Mouse (Mus musculus): ENCODE measurements around the gene Shisa5. TPM values are rescaled to one million over a fixed set of nuclear protein-coding genes. Genes with fewer than 3 reads are reported as not detected.
A peak's percentile ranks its signal among the peaks of the same experiment; 100 is the strongest.

The Shisa5 gene
- total RNA-seq (2021) = 10 to 100 TPM; 56.5 to 58.4 TPM
- long read RNA-seq, experiment 1, transcript Shisa5-203 (4 exons, 1,038 nt) = major isoform, 27 of 33 reads
- long read RNA-seq, experiment 1, partial matches to known transcripts = 0 of 33 reads
- long read RNA-seq, experiment 1, other reads (novel, unspliced or antisense) = 1 of 33 reads
- long read RNA-seq, experiment 2, transcript Shisa5-201 (6 exons, 1,834 nt) = minor isoform, 20 of 70 reads
- long read RNA-seq, experiment 2, transcript Shisa5-203 (4 exons, 1,038 nt) = major isoform, 41 of 70 reads
- long read RNA-seq, experiment 2, partial matches to known transcripts = 4 of 70 reads
- long read RNA-seq, experiment 2, other reads (novel, unspliced or antisense) = 1 of 70 reads

DNA sequence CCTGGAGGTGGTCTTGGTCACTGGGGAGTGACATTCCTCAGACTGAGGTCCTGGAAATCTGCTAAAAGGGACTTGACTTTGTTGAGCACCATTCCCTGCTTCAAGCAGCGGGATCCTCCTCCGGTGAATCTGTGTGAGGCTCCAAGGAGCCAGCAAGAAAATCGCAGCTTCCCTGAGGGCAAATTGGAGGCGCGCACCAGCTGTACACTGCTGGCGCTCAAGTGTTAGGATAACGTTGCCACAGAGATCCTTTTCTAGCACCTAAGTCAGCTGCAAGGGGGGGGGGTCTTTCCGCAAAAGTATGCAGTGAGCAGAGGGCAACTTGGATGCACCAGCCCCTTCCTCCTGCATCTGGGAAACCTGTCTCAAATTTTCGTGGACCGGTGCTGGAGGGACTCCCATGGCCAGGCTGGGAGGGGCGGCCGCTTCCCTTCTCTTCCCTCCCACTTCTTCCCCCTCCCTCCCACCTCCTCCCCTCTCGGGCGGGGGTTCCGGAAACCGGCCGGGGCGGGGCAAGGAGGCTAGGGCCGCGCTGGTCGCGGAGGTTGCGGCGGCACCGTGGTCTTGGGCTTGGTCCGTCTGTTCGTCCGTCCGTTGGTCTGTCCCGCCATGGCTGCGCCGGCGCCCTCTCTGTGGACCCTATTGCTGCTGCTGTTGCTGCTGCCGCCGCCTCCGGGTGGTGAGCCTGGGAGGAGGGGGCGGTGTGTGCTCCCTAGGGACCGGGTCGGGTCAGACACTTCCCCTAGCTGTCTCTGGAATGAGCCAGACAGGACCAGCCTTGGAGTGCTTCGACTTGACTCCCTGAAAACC lies at the start of gene Shisa5:
Gene Shisa5 (plus strand): TSS at position 480 of the 810 bp plus-strand sequence.
- no peak for TF ChIP-seq CTCF (conservative IDR thresholded peaks at IDR 0.05)
- H3K27ac ChIP-seq = peak within 1 kb of the TSS; percentile 73
- peak within 1 kb of the TSS; percentile 71 for H3K4me3 ChIP-seq
- no peak for DNase-seq (ENCODE audit: low spot score in 2 of 2)

GRCm38 (mm10) chr9:108989802-108990461 lies 48.4 kb upstream of the Shisa5 start:
- Histone ChIP-seq H3K4me3 (no peak overlapping the region), H3K27ac (peak overlapping the region; percentile 90)
- no peak for TF ChIP-seq CTCF (conservative IDR thresholded peaks at IDR 0.05)
- DNase-seq (ENCODE audit: low spot score in 2 of 2) = no peak

- no peak for TF ChIP-seq CTCF (conservative IDR thresholded peaks at IDR 0.05)
- DNase-seq (ENCODE audit: low spot score in 2 of 2) = no peak
- Histone ChIP-seq H3K4me3 (no peak overlapping the region), H3K27ac (peak overlapping the region; percentile 90)
These were observed 47.9 kb upstream of the Shisa5 start for GRCm38 (mm10) chr9:108990462-108990820.

GRCm38 (mm10) chr9:108991428-108992084 lies 46.8 kb upstream of the Shisa5 start, which contains the start of gene Pfkfb4:
TSS of gene Pfkfb4 (plus strand) at chr9:108991778.
- no peak for TF ChIP-seq CTCF (conservative IDR thresholded peaks at IDR 0.05)
- DNase-seq (ENCODE audit: low spot score in 2 of 2) = peak; percentile 84 to 96
- Histone ChIP-seq H3K27ac (peak within 1 kb of the TSS; percentile 90), H3K4me3 (peak within 1 kb of the TSS; percentile 68)

- Histone ChIP-seq H3K4me3 (peak overlapping the region; percentile 68), H3K27ac (peak overlapping the region; percentile 85)
- no peak for TF ChIP-seq CTCF (conservative IDR thresholded peaks at IDR 0.05)
- DNase-seq (ENCODE audit: low spot score in 2 of 2) = no peak
These were observed 46.3 kb upstream of the Shisa5 start for GRCm38 (mm10) chr9:108992085-108992469.

DNA sequence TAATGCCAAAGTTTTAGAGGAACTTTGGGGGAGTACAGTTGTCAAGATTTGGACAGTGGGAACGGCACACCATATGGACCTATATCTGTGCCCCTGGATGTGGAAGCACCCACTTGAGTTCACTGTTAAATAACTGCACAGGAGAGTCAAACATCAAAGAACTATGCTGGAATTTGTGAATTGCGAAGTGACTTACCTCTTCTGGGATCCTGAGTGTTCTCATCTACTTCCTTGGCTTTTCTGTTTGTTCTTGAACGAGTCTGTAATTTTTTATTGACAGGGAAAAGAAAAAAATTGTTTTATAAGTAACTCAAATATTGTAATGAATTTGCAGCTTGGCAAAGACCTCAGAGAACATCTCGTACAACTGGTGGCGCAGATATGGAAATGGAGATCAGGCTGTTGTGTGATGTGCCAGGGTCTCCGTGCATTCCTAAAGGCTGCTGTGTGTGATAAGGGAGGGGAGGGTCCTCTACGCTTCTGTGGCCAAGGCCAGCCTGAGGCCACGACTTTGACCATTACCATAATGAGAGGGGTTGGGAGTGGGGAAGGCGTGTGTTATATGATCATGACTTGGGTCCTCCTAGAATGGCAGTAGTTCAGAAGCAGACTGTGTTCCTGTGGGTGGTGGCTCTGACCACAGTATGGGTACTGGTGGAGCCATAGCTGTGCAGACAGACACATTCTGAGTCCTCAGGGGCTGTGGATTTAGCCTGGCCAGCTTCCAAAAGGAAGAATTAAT lies 45.6 kb upstream of the Shisa5 start:
- peak overlapping the region; percentile 68 for H3K4me3 ChIP-seq

DNA sequence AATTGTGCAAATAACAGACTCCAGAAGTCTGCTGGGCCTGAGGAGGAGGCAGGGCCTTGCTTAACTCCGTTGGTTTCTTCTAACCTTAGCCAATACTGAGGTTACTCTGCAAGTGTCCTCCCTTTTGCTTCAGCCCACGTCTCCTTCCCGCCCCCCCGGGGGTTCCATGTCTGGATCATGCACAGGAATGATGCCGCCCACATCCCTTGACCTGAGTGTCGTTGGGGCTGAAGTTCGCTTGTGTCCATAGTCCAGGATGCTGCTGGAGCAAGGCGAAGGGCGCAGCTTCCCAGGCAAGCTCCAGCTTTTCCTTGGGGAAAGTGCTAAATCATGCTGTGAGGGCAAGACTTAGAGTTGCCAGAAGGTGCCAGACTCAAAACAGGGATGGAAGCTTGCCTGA lies 42.0 kb upstream of the Shisa5 start:
- no peak for DNase-seq (ENCODE audit: low spot score in 2 of 2)
- Histone ChIP-seq H3K27ac (no peak overlapping the region), H3K4me3 (no peak overlapping the region)
- no peak for TF ChIP-seq CTCF (conservative IDR thresholded peaks at IDR 0.05)

More for the DNA sequence above, 45.6 kb upstream of the Shisa5 start:
- no peak for DNase-seq (ENCODE audit: low spot score in 2 of 2)
- peak overlapping the region; percentile 85 for H3K27ac ChIP-seq
- no peak for TF ChIP-seq CTCF (conservative IDR thresholded peaks at IDR 0.05)

- H3K4me3 ChIP-seq = no peak overlapping the region
- TF ChIP-seq CTCF (conservative IDR thresholded peaks at IDR 0.05) = no peak
- no peak for DNase-seq (ENCODE audit: low spot score in 2 of 2)
- H3K27ac ChIP-seq = peak overlapping the region; percentile 48; the same call in 1 of the 2 replicates
These were observed 39.8 kb upstream of the Shisa5 start for GRCm38 (mm10) chr9:108998287-108999166.

DNA sequence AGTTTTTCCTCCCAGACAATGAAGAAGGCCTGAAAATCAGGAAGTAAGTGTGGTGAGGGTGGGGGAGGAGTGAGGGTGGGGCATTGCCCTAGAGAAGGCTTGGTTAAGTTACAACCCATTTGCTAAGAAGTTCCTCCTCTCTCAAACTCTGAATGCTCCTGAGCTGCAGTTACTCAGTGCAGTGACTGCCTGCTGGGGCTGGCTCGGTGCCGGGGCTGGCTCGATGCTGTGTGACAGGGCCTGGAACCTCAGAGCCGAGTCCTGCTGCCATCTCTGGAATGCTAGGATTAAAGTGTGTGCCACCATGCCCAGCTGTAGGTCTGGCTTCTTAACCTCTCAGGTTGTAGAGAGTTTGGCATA lies 39.2 kb upstream of the Shisa5 start:
- H3K27ac ChIP-seq = no peak overlapping the region; the same call in 1 of the 2 replicates
- no peak for DNase-seq (ENCODE audit: low spot score in 2 of 2)
- TF ChIP-seq CTCF (conservative IDR thresholded peaks at IDR 0.05) = no peak
- no peak overlapping the region for H3K4me3 ChIP-seq

GRCm38 (mm10) chr9:109000726-109001125 lies 37.6 kb upstream of the Shisa5 start:
- H3K27ac ChIP-seq = no peak overlapping the region
- H3K4me3 ChIP-seq = no peak overlapping the region
- DNase-seq (ENCODE audit: low spot score in 2 of 2) = peak in 1 of 2 experiments; percentile 68
- peak; percentile 99 for TF ChIP-seq CTCF (conservative IDR thresholded peaks at IDR 0.05)

DNA sequence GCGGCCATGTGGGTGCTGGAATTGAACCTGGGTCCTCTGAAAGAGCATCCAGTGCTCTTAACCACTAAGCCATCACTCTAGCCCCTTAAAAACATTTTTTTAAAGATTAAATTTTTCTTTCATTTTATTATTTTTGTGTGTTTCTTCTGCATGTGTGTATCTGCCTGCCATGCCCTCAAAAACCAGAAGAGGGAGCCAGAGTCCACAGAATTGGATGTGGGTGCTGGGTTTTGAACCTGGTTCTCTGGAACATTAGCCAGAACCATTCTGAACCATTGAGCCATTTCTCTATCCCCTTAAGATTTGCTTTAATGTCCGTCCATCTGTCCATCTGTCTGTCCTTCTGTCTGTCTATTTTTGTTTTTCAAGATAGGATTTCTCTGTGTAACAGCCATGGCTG lies 35.2 kb upstream of the Shisa5 start:
- peak in 1 of 2 experiments; percentile 60 for DNase-seq (ENCODE audit: low spot score in 2 of 2)
- peak; percentile 88 for TF ChIP-seq CTCF (conservative IDR thresholded peaks at IDR 0.05)
- Histone ChIP-seq H3K27ac (no peak overlapping the region), H3K4me3 (no peak overlapping the region)
